Mouse (Mus musculus) layer of hippocampus, adult 6 months (tissue): ENCODE data around the gene Ehd2. TPM values are rescaled to one million over a fixed set of nuclear protein-coding genes. Genes with fewer than 3 reads are reported as not detected.

Experiments used
- long read RNA-seq, 2 experiments: library from polyadenylated mRNA; unstranded; transcript quantifications; one replicate each; pipeline ENCODE4 v2.0.0; 2019 to 2020
- polyA plus RNA-seq: library from polyadenylated mRNA; unstranded; fragments of <200 nt; fragmentation: Nextera tagmentation; gene quantifications from 2 replicates; pipeline ENCODE4 v1.2.3, GENCODE M21; 2021

Gene Ehd2
- polyA plus RNA-seq, result 1.9 and 2.9 TPM in 2 replicates
- long read RNA-seq, experiment 1, full-length matches to known transcripts, result 2 of 2 reads
- long read RNA-seq, experiment 1, partial matches to known transcripts, result 0 of 2 reads
- long read RNA-seq, experiment 1, other reads (novel, unspliced or antisense), result 0 of 2 reads
- long read RNA-seq, experiment 2, full-length matches to known transcripts, result 5 of 5 reads
- long read RNA-seq, experiment 2, partial matches to known transcripts, result 0 of 5 reads
- long read RNA-seq, experiment 2, other reads (novel, unspliced or antisense), result 0 of 5 reads

GRCm38 (mm10) chr7:15967312-15967711 lies at the start of gene Ehd2:
Gene Ehd2, minus strand, starts transcription at chr7:15967567.

GRCm38 (mm10) chr7:15945721-15946536 lies 21.4 kb downstream of the Ehd2 start, which contains the start of gene Nop53:
Gene Nop53, minus strand, starts transcription at chr7:15946074.

GRCm38 (mm10) chr7:15922220-15922773 lies 45.1 kb downstream of the Ehd2 start, which contains the start of gene Selenow:
Gene Selenow, minus strand, starts transcription at chr7:15922402.

Other genes with a start within 250 kb of the Ehd2 start
- not detected in 2 replicates for gene Obox5, start 217.4 kb downstream of the Ehd2 start, polyA plus RNA-seq
- gene Obox6, start 127.9 kb downstream of the Ehd2 start, polyA plus RNA-seq, result not detected in 2 replicates
- gene Crx, start 87.6 kb downstream of the Ehd2 start, polyA plus RNA-seq, result not detected in 2 replicates
- not detected in 2 replicates for gene Crxos, start 85.0 kb downstream of the Ehd2 start, polyA plus RNA-seq
- gene Selenow, start 45.2 kb downstream of the Ehd2 start, polyA plus RNA-seq, result 2,708 and 2,980 TPM in 2 replicates
- 179 and 201 TPM in 2 replicates for gene Nop53, start 21.5 kb downstream of the Ehd2 start, polyA plus RNA-seq
- gene Bicra, start 80.4 kb upstream of the Ehd2 start, polyA plus RNA-seq, result 5.3 and 6.6 TPM in 2 replicates
- gene Zfp541, start 94.2 kb upstream of the Ehd2 start, polyA plus RNA-seq, result 0.05 and 0.08 TPM in 2 replicates
- 362 and 371 TPM in 2 replicates for gene Napa, start 130.9 kb upstream of the Ehd2 start, polyA plus RNA-seq
- gene Kptn, start 152.3 kb upstream of the Ehd2 start, polyA plus RNA-seq, result 21.4 and 21.8 TPM in 2 replicates
- gene Slc8a2, start 162.3 kb upstream of the Ehd2 start, polyA plus RNA-seq, result 26.5 and 27.3 TPM in 2 replicates
- gene Meis3, start 207.5 kb upstream of the Ehd2 start, polyA plus RNA-seq, result 25.3 and 29.2 TPM in 2 replicates